Mouse (Mus musculus): ENCODE measurements at regions not wholly inside any gene's neighbourhood (a gene's known extent, or its start where the extent isn't known, plus 50 kb on each side); places are given as distances from the start of the nearest gene placed in this dataset.
"Not testable (repeated sequence)": the region's sequence is repeated elsewhere in the genome, so short reads cannot be mapped to it uniquely, and the experiment has no call there.

DNA sequence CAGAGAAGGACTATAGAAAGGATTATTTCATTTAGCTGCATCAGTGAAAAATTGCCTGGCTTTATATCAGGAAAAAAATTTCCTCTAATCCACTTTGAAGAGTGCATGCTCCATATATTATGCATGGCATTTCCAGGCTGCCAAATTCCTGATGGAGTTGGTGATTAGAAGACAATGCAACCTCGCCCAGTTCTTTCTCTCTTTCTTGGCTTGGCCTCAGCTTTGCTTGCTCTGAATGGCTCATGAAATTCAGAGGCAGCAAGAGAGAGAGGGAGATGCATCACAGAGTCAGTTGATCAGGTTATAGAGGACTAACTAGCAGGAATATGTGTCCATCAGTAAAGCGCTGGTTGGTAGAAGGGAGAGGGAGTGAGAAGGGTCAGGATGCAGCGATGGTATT lies 335.6 kb upstream of the Igfbp7 start:
- 84% methylated on average over 3 of the region's 3 CpGs for WGBS

GRCm38 (mm10) chr5:77730286-77730685 lies 322.4 kb upstream of the Igfbp7 start:
- H3K27me3 ChIP-seq; H3K4me1 ChIP-seq; H3K4me2 ChIP-seq (replicated peaks); H3K4me3 ChIP-seq; H3K9me3 ChIP-seq; H3K27ac ChIP-seq; H3K36me3 ChIP-seq; H3K9ac ChIP-seq; ATAC-seq (ENCODE audit: insufficient number of reproducible peaks, insufficient read depth, low FRiP score, low TSS enrichment): not testable (repeated sequence)
- 87% methylated on average over 4 of the region's 4 CpGs for WGBS

More for the DNA sequence above, 335.6 kb upstream of the Igfbp7 start:
- no peak overlapping the region for H3K4me3 ChIP-seq
- H3K4me1 ChIP-seq = no peaks in the 10 kb centered on the region
- no peak for ATAC-seq (ENCODE audit: insufficient number of reproducible peaks, insufficient read depth, low FRiP score, low TSS enrichment)
- no peaks in the 10 kb centered on the region for H3K9me3 ChIP-seq
- H3K36me3 ChIP-seq = no peaks in the 10 kb centered on the region
- H3K9ac ChIP-seq = no peak overlapping the region
- H3K27ac ChIP-seq = no peak overlapping the region
- no peak overlapping the region for H3K4me2 ChIP-seq (replicated peaks)
- H3K27me3 ChIP-seq = no peaks in the 10 kb centered on the region

GRCm38 (mm10) chr5:77681592-77681991 lies 273.8 kb upstream of the Igfbp7 start:
- Histone ChIP-seq H3K27ac (no peak overlapping the region), H3K27me3 (no peaks in the 10 kb centered on the region), H3K36me3 (no peaks in the 10 kb centered on the region), H3K9ac (no peak overlapping the region), H3K9me3 (no peaks in the 10 kb centered on the region), H3K4me3 (no peak overlapping the region), H3K4me2 (replicated peaks) (no peak overlapping the region), H3K4me1 (no peaks in the 10 kb centered on the region)
- 76% methylated on average over 3 of the region's 3 CpGs for WGBS
- ATAC-seq (ENCODE audit: insufficient number of reproducible peaks, insufficient read depth, low FRiP score, low TSS enrichment) = no peak

DNA sequence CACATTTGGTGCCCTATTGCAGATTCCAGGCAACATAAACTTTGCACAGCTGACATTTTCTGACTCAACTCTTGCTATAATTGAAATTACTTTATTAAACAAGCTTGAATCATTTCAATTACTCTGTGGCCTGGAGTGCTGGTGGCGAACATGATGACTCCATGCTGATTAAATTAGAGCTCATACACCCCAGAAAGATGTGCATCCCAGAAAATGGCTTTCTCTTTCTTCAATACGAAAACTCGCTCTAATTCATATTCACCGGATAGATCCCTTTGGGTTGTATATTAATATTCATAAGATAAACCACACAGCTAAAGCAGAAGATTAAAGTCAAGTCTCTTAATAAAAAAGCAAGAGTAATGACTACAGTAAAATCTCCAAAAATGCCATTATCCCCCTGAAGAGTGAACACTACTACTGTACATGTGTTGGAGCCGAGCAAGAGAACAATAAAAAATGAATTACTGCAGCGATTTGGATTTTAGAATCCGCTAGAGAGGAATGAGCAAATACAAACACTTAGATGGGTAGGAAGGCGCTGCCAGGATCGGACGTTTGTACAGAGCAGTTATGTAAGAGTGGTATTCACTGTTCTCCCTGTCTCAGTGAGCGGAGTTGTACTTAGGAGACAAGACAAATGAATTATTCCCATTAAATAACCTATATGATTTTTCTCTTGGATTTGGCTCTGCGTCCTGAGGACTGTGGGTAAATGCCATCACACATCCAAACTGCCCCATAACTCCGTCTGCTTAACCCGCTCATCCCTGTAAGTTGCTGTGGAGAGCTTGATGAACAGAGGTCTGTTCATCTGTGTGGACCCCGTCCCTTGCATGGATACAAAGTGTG lies 264.5 kb upstream of the Igfbp7 start:
- Histone ChIP-seq H3K36me3 (no peaks in the 10 kb centered on the region), H3K9ac (no peak overlapping the region), H3K27me3 (no peaks in the 10 kb centered on the region), H3K4me1 (no peaks in the 10 kb centered on the region), H3K27ac (no peak overlapping the region), H3K4me3 (no peak overlapping the region), H3K9me3 (no peaks in the 10 kb centered on the region), H3K4me2 (replicated peaks) (no peak overlapping the region)
- ATAC-seq (ENCODE audit: insufficient number of reproducible peaks, insufficient read depth, low FRiP score, low TSS enrichment) = no peak
- WGBS = 86% methylated on average over 15 of the region's 15 CpGs

DNA sequence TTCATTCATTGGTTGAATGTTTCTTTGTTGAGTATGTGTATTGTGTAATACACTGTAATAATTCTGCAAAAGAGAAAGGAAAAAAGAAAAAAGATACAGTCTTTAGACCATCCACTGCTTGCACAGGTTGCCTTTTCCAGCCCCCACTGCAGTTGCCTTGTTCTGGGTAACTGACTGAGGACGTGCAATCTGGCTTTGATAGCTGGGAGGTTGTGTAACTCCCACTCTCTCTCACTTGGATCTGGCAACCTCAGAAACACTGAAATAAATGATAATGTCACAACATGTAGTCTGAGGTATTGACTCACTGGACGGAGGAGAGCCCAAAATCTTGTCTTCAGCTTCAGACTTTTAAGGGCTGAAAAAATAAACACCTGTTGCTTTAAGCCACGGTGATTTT lies 255.3 kb upstream of the Igfbp7 start:
- WGBS = 77% methylated on average over 3 of the region's 3 CpGs
- Histone ChIP-seq H3K4me3 (no peak overlapping the region), H3K27ac (no peak overlapping the region), H3K27me3 (no peaks in the 10 kb centered on the region), H3K4me1 (no peaks in the 10 kb centered on the region), H3K9me3 (no peaks in the 10 kb centered on the region), H3K4me2 (replicated peaks) (no peak overlapping the region), H3K36me3 (no peaks in the 10 kb centered on the region), H3K9ac (no peak overlapping the region)
- ATAC-seq (ENCODE audit: insufficient number of reproducible peaks, insufficient read depth, low FRiP score, low TSS enrichment) = no peak

DNA sequence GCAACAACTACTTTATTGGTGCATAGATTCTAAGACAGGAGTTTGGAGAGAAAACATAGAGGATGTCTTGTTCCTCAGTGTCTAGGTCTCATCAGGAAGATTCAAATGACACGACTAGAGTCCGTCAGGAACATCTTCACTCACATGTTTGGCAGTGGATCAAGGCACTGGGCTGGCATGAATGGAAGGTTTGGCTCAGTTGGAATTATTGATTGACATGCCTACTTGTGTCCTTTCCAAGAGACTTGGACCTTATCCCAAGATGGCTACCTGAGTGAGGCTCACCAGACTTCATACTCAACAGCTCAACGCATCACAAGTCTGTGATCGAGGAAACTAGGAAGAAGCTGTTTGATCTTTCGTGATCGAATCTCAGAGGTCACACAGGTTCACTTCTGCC lies 251.2 kb upstream of the Igfbp7 start:
- Histone ChIP-seq H3K4me2 (replicated peaks) (no peak overlapping the region), H3K9me3 (no peaks in the 10 kb centered on the region), H3K27me3 (no peaks in the 10 kb centered on the region), H3K9ac (no peak overlapping the region), H3K4me3 (no peak overlapping the region), H3K36me3 (no peaks in the 10 kb centered on the region), H3K27ac (no peak overlapping the region), H3K4me1 (no peaks in the 10 kb centered on the region)
- ATAC-seq (ENCODE audit: insufficient number of reproducible peaks, insufficient read depth, low FRiP score, low TSS enrichment) = no peak
- WGBS = 90% methylated on average over 6 of the region's 6 CpGs

GRCm38 (mm10) chr5:77644651-77645050 lies 236.8 kb upstream of the Igfbp7 start:
- no peaks in the 10 kb centered on the region for H3K27me3 ChIP-seq
- H3K9ac ChIP-seq = no peak overlapping the region
- H3K9me3 ChIP-seq = no peaks in the 10 kb centered on the region
- 81% methylated on average over 5 of the region's 5 CpGs for whole genome bisulfite sequencing
- no peaks in the 10 kb centered on the region for H3K36me3 ChIP-seq
- H3K4me2 ChIP-seq (replicated peaks) = no peak overlapping the region
- no peak overlapping the region for H3K27ac ChIP-seq
- no peak overlapping the region for H3K4me3 ChIP-seq
- H3K4me1 ChIP-seq = no peaks in the 10 kb centered on the region
- ATAC-seq (ENCODE audit: insufficient number of reproducible peaks, insufficient read depth, low FRiP score, low TSS enrichment) = no peak

DNA sequence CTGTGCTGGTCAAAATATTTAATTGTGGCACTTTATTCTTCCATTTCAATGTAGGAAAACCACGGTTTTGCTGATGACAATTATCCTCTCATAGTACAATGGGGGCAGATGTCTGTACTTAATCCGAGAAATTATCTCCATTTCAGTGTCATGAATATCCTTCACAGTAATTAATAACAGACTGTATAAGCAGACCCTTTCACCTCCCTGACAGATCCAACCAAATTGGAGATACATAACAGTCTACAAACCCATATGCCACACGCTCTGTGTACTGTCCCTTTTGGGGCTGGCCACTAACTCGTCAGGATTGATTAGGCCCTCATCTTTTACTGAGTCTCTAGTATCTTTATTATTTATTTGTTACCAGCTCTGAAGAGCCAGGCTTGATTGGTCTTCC lies 212.6 kb upstream of the Igfbp7 start:
- Histone ChIP-seq H3K4me2 (replicated peaks) (no peak overlapping the region), H3K4me3 (no peak overlapping the region), H3K9ac (no peak overlapping the region), H3K27ac (no peak overlapping the region), H3K9me3 (no peaks in the 10 kb centered on the region), H3K27me3 (no peaks in the 10 kb centered on the region), H3K36me3 (no peaks in the 10 kb centered on the region), H3K4me1 (no peaks in the 10 kb centered on the region)
- whole genome bisulfite sequencing = 43% methylated on average over 4 of the region's 4 CpGs
- ATAC-seq (ENCODE audit: insufficient number of reproducible peaks, insufficient read depth, low FRiP score, low TSS enrichment) = no peak

DNA sequence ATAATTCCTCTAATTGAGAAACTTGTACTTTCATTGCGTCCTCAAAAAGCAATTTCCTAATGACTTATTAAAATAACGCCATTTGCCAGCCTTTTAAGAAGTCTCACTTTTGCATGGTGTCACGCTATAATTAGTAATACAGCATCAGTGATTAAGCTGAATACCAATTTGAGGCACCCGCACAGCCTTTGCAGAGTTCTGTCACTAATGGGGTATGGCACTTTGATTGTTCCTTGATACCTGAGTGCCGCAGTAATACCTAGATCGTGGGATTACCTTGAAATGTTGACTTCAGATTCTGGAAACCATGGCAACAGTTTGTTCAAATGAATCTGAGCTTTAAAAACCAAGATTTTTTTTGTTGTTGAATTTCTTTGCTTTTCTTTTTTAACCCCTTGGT lies 202.7 kb upstream of the Igfbp7 start:
- Histone ChIP-seq H3K4me2 (replicated peaks) (no peak overlapping the region), H3K36me3 (no peaks in the 10 kb centered on the region), H3K27me3 (no peaks in the 10 kb centered on the region), H3K9ac (no peak overlapping the region), H3K27ac (no peak overlapping the region), H3K4me3 (no peak overlapping the region), H3K4me1 (no peaks in the 10 kb centered on the region), H3K9me3 (peaks cover 3% of the 10 kb centered on the region; the same call in 1 of the 2 replicates)
- 81% methylated on average over 6 of the region's 6 CpGs for WGBS
- ATAC-seq (ENCODE audit: insufficient number of reproducible peaks, insufficient read depth, low FRiP score, low TSS enrichment) = no peak

GRCm38 (mm10) chr5:77594719-77595118 lies 186.9 kb upstream of the Igfbp7 start:
- Histone ChIP-seq H3K9me3 (no peaks in the 10 kb centered on the region), H3K27me3 (no peaks in the 10 kb centered on the region), H3K9ac (no peak overlapping the region), H3K36me3 (no peaks in the 10 kb centered on the region), H3K4me3 (no peak overlapping the region), H3K27ac (no peak overlapping the region), H3K4me2 (replicated peaks) (no peak overlapping the region), H3K4me1 (no peaks in the 10 kb centered on the region)
- no peak for ATAC-seq (ENCODE audit: insufficient number of reproducible peaks, insufficient read depth, low FRiP score, low TSS enrichment)
- WGBS = 81% methylated on average over 4 of the region's 4 CpGs

- Histone ChIP-seq H3K9me3 (no peaks in the 10 kb centered on the region), H3K4me2 (replicated peaks) (no peak overlapping the region), H3K27ac (no peak overlapping the region), H3K4me3 (no peak overlapping the region), H3K4me1 (no peaks in the 10 kb centered on the region), H3K27me3 (no peaks in the 10 kb centered on the region), H3K36me3 (no peaks in the 10 kb centered on the region), H3K9ac (no peak overlapping the region)
- no peak for ATAC-seq (ENCODE audit: insufficient number of reproducible peaks, insufficient read depth, low FRiP score, low TSS enrichment)
- 93% methylated on average over 3 of the region's 3 CpGs for WGBS
Measured at GRCm38 (mm10) chr5:77589252-77589651, 181.4 kb upstream of the Igfbp7 start.

DNA sequence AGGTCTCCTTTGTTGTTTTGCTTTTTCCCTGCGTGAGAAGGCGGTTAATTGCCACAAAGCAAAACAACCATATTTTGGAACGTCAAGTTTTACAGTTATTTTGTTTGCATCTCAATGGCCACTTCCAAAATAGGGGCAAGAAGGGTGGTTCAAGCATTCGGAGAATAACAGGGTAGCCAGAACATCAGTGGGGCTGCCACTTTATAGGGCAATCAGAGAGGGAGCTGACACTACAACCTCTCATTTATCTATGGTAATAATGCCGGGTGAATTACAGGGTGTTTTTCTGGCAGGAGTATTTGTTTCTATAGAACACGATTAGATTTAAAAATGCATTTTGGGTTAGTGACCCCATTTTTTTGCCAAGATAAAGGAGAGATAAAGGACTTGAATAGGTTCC lies 173.9 kb upstream of the Igfbp7 start:
- H3K4me2 ChIP-seq (replicated peaks) = peak overlapping the region; percentile 27
- WGBS = 51% methylated on average over 6 of the region's 6 CpGs
- no peak overlapping the region for H3K4me3 ChIP-seq
- no peak overlapping the region for H3K27ac ChIP-seq
- no peak overlapping the region for H3K9ac ChIP-seq
- no peaks in the 10 kb centered on the region for H3K9me3 ChIP-seq
- no peaks in the 10 kb centered on the region for H3K36me3 ChIP-seq
- ATAC-seq (ENCODE audit: insufficient number of reproducible peaks, insufficient read depth, low FRiP score, low TSS enrichment) = no peak
- no peaks in the 10 kb centered on the region for H3K27me3 ChIP-seq
- peaks cover 24% of the 10 kb centered on the region for H3K4me1 ChIP-seq
